Mouse (Mus musculus) CH12.LX (cell line): Measurements from ENCODE around the gene Nkx2-5.

Source experiments
- CHD2 ChIP-seq: IDR thresholded peaks from 2 replicates; pipeline ENCODE4 v1.6.1; 2011; ENCODE audit warnings: low read length, improper control_type of control experiment
- CTCF ChIP-seq, 2 experiments: IDR thresholded peaks in 1 of 2; conservative IDR thresholded peaks in 1 of 2; 2 replicates each; pipeline ENCODE4 v1.5.1; 2011 to 2012; ENCODE audit warnings: low read depth in 2 of 2, low read length in 2 of 2, improper control_type of control experiment in 1 of 2, inconsistent platforms in 1 of 2, mild to moderate bottlenecking in 1 of 2, moderate library complexity in 1 of 2
- E2F4 ChIP-seq: IDR thresholded peaks from 2 replicates; pipeline ENCODE4 v1.6.1; 2011; ENCODE audit warnings: low read depth, low read length, improper control_type of control experiment; ENCODE audit not compliant: insufficient replicate concordance
- ELF1 ChIP-seq: IDR thresholded peaks from 2 replicates; pipeline ENCODE4 v1.6.1; 2014; ENCODE audit warnings: low read depth, mild to moderate bottlenecking, inconsistent platforms, low read length, improper control_type of control experiment
- ETS1 ChIP-seq: conservative IDR thresholded peaks from 2 replicates; pipeline ENCODE4 v1.6.1; 2012; ENCODE audit warnings: low read depth, mild to moderate bottlenecking, inconsistent platforms, low read length, improper control_type of control experiment, moderate library complexity
- KAT2A ChIP-seq: IDR thresholded peaks from 2 replicates; pipeline ENCODE4 v1.6.1; 2012; ENCODE audit warnings: low read length, improper control_type of control experiment, inconsistent platforms; ENCODE audit not compliant: insufficient replicate concordance
- MYC ChIP-seq: IDR thresholded peaks from 2 replicates; pipeline ENCODE4 v1.6.1; 2011; ENCODE audit warnings: low read depth, mild to moderate bottlenecking, improper control_type of control experiment, low read length
- POLR2A ChIP-seq: IDR thresholded peaks from 2 replicates; pipeline ENCODE4 v1.6.1; 2011; ENCODE audit warnings: low read depth, mild to moderate bottlenecking, improper control_type of control experiment, low read length
- POLR2AphosphoS2 ChIP-seq: IDR thresholded peaks from 2 replicates; pipeline ENCODE4 v1.6.1; 2011; ENCODE audit warnings: low read depth, low read length, improper control_type of control experiment
- SIN3A ChIP-seq: IDR thresholded peaks from 2 replicates; pipeline ENCODE4 v1.6.1; 2012; ENCODE audit warnings: low read length, improper control_type of control experiment, inconsistent platforms
- ZKSCAN1 ChIP-seq: IDR thresholded peaks from 2 replicates; pipeline ENCODE4 v1.6.1; 2012; ENCODE audit warnings: low read depth, inconsistent platforms, low read length, improper control_type of control experiment, borderline replicate concordance
- ZNF384 ChIP-seq: IDR thresholded peaks from 2 replicates; pipeline ENCODE4 v1.6.1; 2012; ENCODE audit warnings: low read depth, low read length, improper control_type of control experiment, inconsistent platforms

- no peak for TF ChIP-seq POLR2A
- no peak for TF ChIP-seq CTCF (conservative IDR thresholded peaks at IDR 0.05 in 1 of 2, IDR thresholded peaks at IDR 0.05 in 1 of 2; ENCODE audit: low read depth in 2 of 2, low read length in 2 of 2)
- TF ChIP-seq MYC: no peak
- TF ChIP-seq CHD2: no peak
- no peak for TF ChIP-seq ELF1
- no peak for TF ChIP-seq ETS1
- no peak for TF ChIP-seq E2F4
- no peak for TF ChIP-seq SIN3A
- TF ChIP-seq POLR2AphosphoS2: no peak
- TF ChIP-seq KAT2A: no peak
- TF ChIP-seq ZNF384: no peak
- no peak for TF ChIP-seq ZKSCAN1
Observed at GRCm38 (mm10) chr17:26861383-26861782, 16.6 kb upstream of the Nkx2-5 start.
